Mouse (Mus musculus) spleen, adult 2 months (tissue): ENCODE measurements around the gene Zeb2.

Source experiments
- CTCF ChIP-seq: fragments of 200-500 bp; IDR thresholded peaks from 2 replicates; pipeline ENCODE4 v1.5.1; 2011; ENCODE audit warnings: mild to moderate bottlenecking, inconsistent platforms; ENCODE audit not compliant: insufficient read depth, insufficient read length, insufficient replicate concordance; ENCODE audit errors: extremely low read depth
- POLR2A ChIP-seq: fragments of 200-500 bp; IDR thresholded peaks from 2 replicates; pipeline ENCODE4 v1.6.1; 2011; ENCODE audit warnings: low read depth, low read length, inconsistent platforms

GRCm38 (mm10) chr2:45116531-45117024, 617 bp downstream of the Zeb2 start:
- TF ChIP-seq CTCF (no peak), POLR2A (no peak)
